Mouse (Mus musculus): ENCODE measurements around the gene Tubb4b. TPM values are rescaled to one million over a fixed set of nuclear protein-coding genes. Genes with fewer than 3 reads are reported as not detected.
A peak's percentile ranks its signal among the peaks of the same experiment; 100 is the strongest.

Gene Tubb4b
- polyA plus RNA-seq, 1 experiment from 2014 or later, result 395 TPM

- peak within 1 kb of the TSS; percentile 20 to 82 for H3K27ac ChIP-seq (replicated peaks in 1 of 2; ENCODE audit: control insufficient read depth in 1 of 2, insufficient read depth in 1 of 2, low read depth in 2 of 2, low read length in 2 of 2)
- peak; percentile 88 for ATAC-seq (ENCODE audit: insufficient number of reproducible peaks, insufficient read depth, low FRiP score, low read depth)
- H3K4me3 ChIP-seq (ENCODE audit: control insufficient read depth in 1 of 2, insufficient read depth in 1 of 2, low read depth in 1 of 2, low read length in 2 of 2), result peak within 1 kb of the TSS; percentile 54 to 64
- H3K9me3 ChIP-seq (ENCODE audit: control insufficient read depth, low read length), result no peaks in the 10 kb centered on the region
- peaks cover 51% of the 10 kb centered on the region for H3K27me3 ChIP-seq (ENCODE audit: control insufficient read depth, insufficient read depth, low read length)
- WGBS, result 0% methylated on average over 35 of the region's 35 CpGs
- H3K4me1 ChIP-seq (ENCODE audit: control insufficient read depth in 2 of 2, insufficient read depth in 2 of 2, low read length in 2 of 2), result peaks cover 31 to 36% of the 10 kb centered on the region in 2 experiments
- H3K9ac ChIP-seq (ENCODE audit: low read length), result peak within 1 kb of the TSS; percentile 82
- peak within 1 kb of the TSS; percentile 95 for H3K4me2 ChIP-seq (ENCODE audit: low read length)
- no peaks in the 10 kb centered on the region; the same call in 1 of the 2 replicates for H3K36me3 ChIP-seq (ENCODE audit: control insufficient read depth, insufficient read depth, low read length)
Observed at GRCm38 (mm10) chr2:25180478-25180903, 44.0 kb downstream of the Tubb4b start, which contains the start of gene Nrarp. TSS of gene Nrarp (plus strand) at chr2:25180758.

- Histone ChIP-seq H3K9ac (ENCODE audit: low read length) (peak overlapping the region; percentile 58; the same call in 1 of the 2 replicates), H3K27me3 (ENCODE audit: control insufficient read depth, insufficient read depth, low read length) (peaks cover 48% of the 10 kb centered on the region), H3K27ac (replicated peaks in 1 of 2; ENCODE audit: control insufficient read depth in 1 of 2, insufficient read depth in 1 of 2, low read depth in 2 of 2, low read length in 2 of 2) (peak overlapping the region in 1 of 2 experiments; percentile 59; a peak in 2 of 4 replicates), H3K9me3 (ENCODE audit: control insufficient read depth, low read length) (no peaks in the 10 kb centered on the region), H3K4me2 (ENCODE audit: low read length) (peak overlapping the region; percentile 95), H3K36me3 (ENCODE audit: control insufficient read depth, insufficient read depth, low read length) (no peaks in the 10 kb centered on the region; the same call in 1 of the 2 replicates), H3K4me3 (ENCODE audit: control insufficient read depth in 1 of 2, insufficient read depth in 1 of 2, low read depth in 1 of 2, low read length in 2 of 2) (peak overlapping the region in 1 of 2 experiments; percentile 64; a peak in 2 of 4 replicates), H3K4me1 (ENCODE audit: control insufficient read depth in 2 of 2, insufficient read depth in 2 of 2, low read length in 2 of 2) (peaks cover 29 to 35% of the 10 kb centered on the region in 2 experiments)
- ATAC-seq (ENCODE audit: insufficient number of reproducible peaks, insufficient read depth, low FRiP score, low read depth), result no peak
- WGBS, result 56% methylated on average over 15 of the region's 15 CpGs
Observed at GRCm38 (mm10) chr2:25179566-25180217, 44.8 kb downstream of the Tubb4b start.

GRCm38 (mm10) chr2:25178285-25178972 lies 46.1 kb downstream of the Tubb4b start:
- no peak for ATAC-seq (ENCODE audit: insufficient number of reproducible peaks, insufficient read depth, low FRiP score, low read depth)
- H3K9ac ChIP-seq (ENCODE audit: low read length), result 0 out of 2 replicates have a peak overlapping the region, but pooled peaks have one; percentile 8
- WGBS, result 24% methylated on average over 10 of the region's 10 CpGs

GRCm38 (mm10) chr2:25177685-25178084 lies 46.8 kb downstream of the Tubb4b start:
- Histone ChIP-seq H3K4me3 (ENCODE audit: control insufficient read depth in 1 of 2, insufficient read depth in 1 of 2, low read depth in 1 of 2, low read length in 2 of 2) (no peak overlapping the region), H3K9me3 (ENCODE audit: control insufficient read depth, low read length) (no peaks in the 10 kb centered on the region), H3K27me3 (ENCODE audit: control insufficient read depth, insufficient read depth, low read length) (peaks cover 37% of the 10 kb centered on the region; the same call in 1 of the 2 replicates), H3K4me2 (ENCODE audit: low read length) (peak overlapping the region; percentile 19; the same call in 1 of the 2 replicates), H3K27ac (replicated peaks in 1 of 2; ENCODE audit: control insufficient read depth in 1 of 2, insufficient read depth in 1 of 2, low read depth in 2 of 2, low read length in 2 of 2) (peak overlapping the region; percentile 42 to 61; a peak in 3 of 4 replicates), H3K36me3 (ENCODE audit: control insufficient read depth, insufficient read depth, low read length) (no peaks in the 10 kb centered on the region), H3K4me1 (ENCODE audit: control insufficient read depth in 2 of 2, insufficient read depth in 2 of 2, low read length in 2 of 2) (peaks cover 29 to 33% of the 10 kb centered on the region in 2 experiments), H3K9ac (ENCODE audit: low read length) (0 out of 2 replicates have a peak overlapping the region, but pooled peaks have one; percentile 8)
- ATAC-seq (ENCODE audit: insufficient number of reproducible peaks, insufficient read depth, low FRiP score, low read depth), result no peak
- WGBS, result 14% methylated on average over 6 of the region's 6 CpGs

More at GRCm38 (mm10) chr2:25178285-25178972, 46.1 kb downstream of the Tubb4b start:
- Histone ChIP-seq H3K27ac (replicated peaks in 1 of 2; ENCODE audit: control insufficient read depth in 1 of 2, insufficient read depth in 1 of 2, low read depth in 2 of 2, low read length in 2 of 2) (peak overlapping the region in 1 of 2 experiments; percentile 41; a peak in 1 of 4 replicates), H3K4me2 (ENCODE audit: low read length) (peak overlapping the region; percentile 16), H3K4me1 (ENCODE audit: control insufficient read depth in 2 of 2, insufficient read depth in 2 of 2, low read length in 2 of 2) (peaks cover 29 to 35% of the 10 kb centered on the region in 2 experiments), H3K27me3 (ENCODE audit: control insufficient read depth, insufficient read depth, low read length) (peaks cover 37% of the 10 kb centered on the region), H3K4me3 (ENCODE audit: control insufficient read depth in 1 of 2, insufficient read depth in 1 of 2, low read depth in 1 of 2, low read length in 2 of 2) (no peak overlapping the region), H3K9me3 (ENCODE audit: control insufficient read depth, low read length) (no peaks in the 10 kb centered on the region), H3K36me3 (ENCODE audit: control insufficient read depth, insufficient read depth, low read length) (no peaks in the 10 kb centered on the region; the same call in 1 of the 2 replicates)

GRCm38 (mm10) chr2:25177076-25177475 lies 47.4 kb downstream of the Tubb4b start:
- peaks cover 37% of the 10 kb centered on the region; the same call in 1 of the 2 replicates for H3K27me3 ChIP-seq (ENCODE audit: control insufficient read depth, insufficient read depth, low read length)
- no peaks in the 10 kb centered on the region for H3K36me3 ChIP-seq (ENCODE audit: control insufficient read depth, insufficient read depth, low read length)
- H3K9ac ChIP-seq (ENCODE audit: low read length), result no peak overlapping the region
- no peaks in the 10 kb centered on the region for H3K9me3 ChIP-seq (ENCODE audit: control insufficient read depth, low read length)
- ATAC-seq (ENCODE audit: insufficient number of reproducible peaks, insufficient read depth, low FRiP score, low read depth), result no peak
- WGBS, result 49% methylated on average over 4 of the region's 4 CpGs
- H3K27ac ChIP-seq (replicated peaks in 1 of 2; ENCODE audit: control insufficient read depth in 1 of 2, insufficient read depth in 1 of 2, low read depth in 2 of 2, low read length in 2 of 2), result peak overlapping the region; percentile 42 to 61; a peak in 3 of 4 replicates
- 0 out of 2 replicates have a peak overlapping the region, but pooled peaks have one; percentile 19 for H3K4me2 ChIP-seq (ENCODE audit: low read length)
- peaks cover 29 to 30% of the 10 kb centered on the region in 2 experiments for H3K4me1 ChIP-seq (ENCODE audit: control insufficient read depth in 2 of 2, insufficient read depth in 2 of 2, low read length in 2 of 2)
- no peak overlapping the region for H3K4me3 ChIP-seq (ENCODE audit: control insufficient read depth in 1 of 2, insufficient read depth in 1 of 2, low read depth in 1 of 2, low read length in 2 of 2)

GRCm38 (mm10) chr2:25176573-25176972 lies 47.9 kb downstream of the Tubb4b start:
- H3K4me2 ChIP-seq (ENCODE audit: low read length), result no peak overlapping the region
- peaks cover 29 to 30% of the 10 kb centered on the region in 2 experiments for H3K4me1 ChIP-seq (ENCODE audit: control insufficient read depth in 2 of 2, insufficient read depth in 2 of 2, low read length in 2 of 2)
- H3K9ac ChIP-seq (ENCODE audit: low read length), result no peak overlapping the region; the same call in 1 of the 2 replicates
- ATAC-seq (ENCODE audit: insufficient number of reproducible peaks, insufficient read depth, low FRiP score, low read depth), result no peak
- WGBS, result 34% methylated on average over 6 of the region's 6 CpGs
- H3K36me3 ChIP-seq (ENCODE audit: control insufficient read depth, insufficient read depth, low read length), result no peaks in the 10 kb centered on the region
- peak overlapping the region in 1 of 2 experiments; percentile 61; a peak in 2 of 4 replicates for H3K27ac ChIP-seq (replicated peaks in 1 of 2; ENCODE audit: control insufficient read depth in 1 of 2, insufficient read depth in 1 of 2, low read depth in 2 of 2, low read length in 2 of 2)
- H3K27me3 ChIP-seq (ENCODE audit: control insufficient read depth, insufficient read depth, low read length), result peaks cover 37% of the 10 kb centered on the region; the same call in 1 of the 2 replicates
- H3K9me3 ChIP-seq (ENCODE audit: control insufficient read depth, low read length), result no peaks in the 10 kb centered on the region
- H3K4me3 ChIP-seq (ENCODE audit: control insufficient read depth in 1 of 2, insufficient read depth in 1 of 2, low read depth in 1 of 2, low read length in 2 of 2), result no peak overlapping the region

GRCm38 (mm10) chr2:25175690-25176078 lies 48.8 kb downstream of the Tubb4b start:
- 70% methylated on average over 4 of the region's 4 CpGs for WGBS
- Histone ChIP-seq H3K36me3 (ENCODE audit: control insufficient read depth, insufficient read depth, low read length) (no peaks in the 10 kb centered on the region), H3K4me1 (ENCODE audit: control insufficient read depth in 2 of 2, insufficient read depth in 2 of 2, low read length in 2 of 2) (peaks cover 29 to 30% of the 10 kb centered on the region in 2 experiments), H3K4me2 (ENCODE audit: low read length) (no peak overlapping the region), H3K9ac (ENCODE audit: low read length) (no peak overlapping the region), H3K27me3 (ENCODE audit: control insufficient read depth, insufficient read depth, low read length) (peaks cover 37% of the 10 kb centered on the region; the same call in 1 of the 2 replicates), H3K27ac (replicated peaks in 1 of 2; ENCODE audit: control insufficient read depth in 1 of 2, insufficient read depth in 1 of 2, low read depth in 2 of 2, low read length in 2 of 2) (no peak overlapping the region), H3K9me3 (ENCODE audit: control insufficient read depth, low read length) (no peaks in the 10 kb centered on the region), H3K4me3 (ENCODE audit: control insufficient read depth in 1 of 2, insufficient read depth in 1 of 2, low read depth in 1 of 2, low read length in 2 of 2) (no peak overlapping the region)
- ATAC-seq (ENCODE audit: insufficient number of reproducible peaks, insufficient read depth, low FRiP score, low read depth), result no peak

All from heart, embryonic 14.5 days (tissue).